Mouse (Mus musculus): Measurements from ENCODE around the gene Ribc2. TPM values are rescaled to one million over a fixed set of nuclear protein-coding genes. Genes with fewer than 3 reads are reported as not detected.

Gene Ribc2
- polyA plus RNA-seq, 1 experiment from 2014 or later, result not detected

- Histone ChIP-seq H3K4me2 (ENCODE audit: low read depth, low read length) (no peak overlapping the region), H3K9ac (replicated peaks) (no peak overlapping the region), H3K27me3 (ENCODE audit: insufficient read depth, low read length) (no peaks in the 10 kb centered on the region), H3K36me3 (replicated peaks; ENCODE audit: insufficient read depth, low read length) (no peaks in the 10 kb centered on the region), H3K9me3 (ENCODE audit: low read length) (no peaks in the 10 kb centered on the region), H3K27ac (ENCODE audit: low read depth) (no peak overlapping the region), H3K4me3 (ENCODE audit: low read depth, low read length) (no peak overlapping the region), H3K4me1 (ENCODE audit: insufficient read depth) (no peaks in the 10 kb centered on the region)
- WGBS (ENCODE audit: insufficient replicate concordance), result 61% methylated on average over 4 of the region's 4 CpGs
- ATAC-seq, result no peak
- TF ChIP-seq CTCF (IDR thresholded peaks at IDR 0.05; ENCODE audit: low read depth) (no peak), EP300 (IDR thresholded peaks at IDR 0.05; ENCODE audit: low read depth) (no peak)
- no peak for DNase-seq
Measured at GRCm38 (mm10) chr15:85156198-85156597, 24.3 kb downstream of the Ribc2 start.

GRCm38 (mm10) chr15:85161416-85161815, 29.5 kb downstream of the Ribc2 start:
- DNase-seq (no peak), ATAC-seq (no peak)
- no peak for TF ChIP-seq CTCF (IDR thresholded peaks at IDR 0.05; ENCODE audit: low read depth)
- TF ChIP-seq EP300 (IDR thresholded peaks at IDR 0.05; ENCODE audit: low read depth), result no peak
- Histone ChIP-seq H3K4me3 (ENCODE audit: low read depth, low read length) (no peak overlapping the region), H3K9me3 (ENCODE audit: low read length) (no peaks in the 10 kb centered on the region), H3K4me2 (ENCODE audit: low read depth, low read length) (no peak overlapping the region), H3K36me3 (replicated peaks; ENCODE audit: insufficient read depth, low read length) (no peaks in the 10 kb centered on the region), H3K27ac (ENCODE audit: low read depth) (no peak overlapping the region), H3K9ac (replicated peaks) (no peak overlapping the region), H3K27me3 (ENCODE audit: insufficient read depth, low read length) (no peaks in the 10 kb centered on the region), H3K4me1 (ENCODE audit: insufficient read depth) (no peaks in the 10 kb centered on the region)

GRCm38 (mm10) chr15:85162693-85163663, 31.1 kb downstream of the Ribc2 start:
- 45% methylated on average over 21 of the region's 21 CpGs for WGBS (ENCODE audit: insufficient replicate concordance)
- Histone ChIP-seq H3K9ac (replicated peaks) (no peak overlapping the region), H3K4me1 (ENCODE audit: insufficient read depth) (no peaks in the 10 kb centered on the region), H3K4me2 (ENCODE audit: low read depth, low read length) (no peak overlapping the region), H3K36me3 (replicated peaks; ENCODE audit: insufficient read depth, low read length) (no peaks in the 10 kb centered on the region), H3K9me3 (ENCODE audit: low read length) (no peaks in the 10 kb centered on the region), H3K27ac (ENCODE audit: low read depth) (no peak overlapping the region), H3K4me3 (ENCODE audit: low read depth, low read length) (no peak overlapping the region), H3K27me3 (ENCODE audit: insufficient read depth, low read length) (no peaks in the 10 kb centered on the region)
- DNase-seq, result no peak
- no peak for TF ChIP-seq EP300 (IDR thresholded peaks at IDR 0.05; ENCODE audit: low read depth)
- no peak for TF ChIP-seq CTCF (IDR thresholded peaks at IDR 0.05; ENCODE audit: low read depth)
- no peak for ATAC-seq

GRCm38 (mm10) chr15:85166433-85166933, 34.6 kb downstream of the Ribc2 start:
- no peaks in the 10 kb centered on the region for H3K4me1 ChIP-seq (ENCODE audit: insufficient read depth)
- WGBS (ENCODE audit: insufficient replicate concordance), result 53% methylated on average over 11 of the region's 11 CpGs

GRCm38 (mm10) chr15:85167086-85167679, 35.3 kb downstream of the Ribc2 start:
- H3K4me2 ChIP-seq (ENCODE audit: low read depth, low read length), result no peak overlapping the region
- no peak overlapping the region for H3K27ac ChIP-seq (ENCODE audit: low read depth)
- H3K4me1 ChIP-seq (ENCODE audit: insufficient read depth), result no peaks in the 10 kb centered on the region
- TF ChIP-seq CTCF (IDR thresholded peaks at IDR 0.05; ENCODE audit: low read depth) (no peak), EP300 (IDR thresholded peaks at IDR 0.05; ENCODE audit: low read depth) (no peak)
- DNase-seq (no peak), ATAC-seq (no peak)
- no peaks in the 10 kb centered on the region for H3K36me3 ChIP-seq (replicated peaks; ENCODE audit: insufficient read depth, low read length)
- no peak overlapping the region for H3K9ac ChIP-seq (replicated peaks)
- H3K9me3 ChIP-seq (ENCODE audit: low read length), result no peaks in the 10 kb centered on the region
- H3K27me3 ChIP-seq (ENCODE audit: insufficient read depth, low read length), result no peaks in the 10 kb centered on the region
- no peak overlapping the region for H3K4me3 ChIP-seq (ENCODE audit: low read depth, low read length)
- 58% methylated on average over 12 of the region's 12 CpGs for WGBS (ENCODE audit: insufficient replicate concordance)

More at GRCm38 (mm10) chr15:85166433-85166933, 34.6 kb downstream of the Ribc2 start:
- no peak for DNase-seq
- H3K4me3 ChIP-seq (ENCODE audit: low read depth, low read length), result no peak overlapping the region
- no peaks in the 10 kb centered on the region for H3K9me3 ChIP-seq (ENCODE audit: low read length)
- no peak overlapping the region for H3K27ac ChIP-seq (ENCODE audit: low read depth)
- TF ChIP-seq EP300 (IDR thresholded peaks at IDR 0.05; ENCODE audit: low read depth), result no peak
- no peak for TF ChIP-seq CTCF (IDR thresholded peaks at IDR 0.05; ENCODE audit: low read depth)
- no peak overlapping the region for H3K9ac ChIP-seq (replicated peaks)
- no peak overlapping the region for H3K4me2 ChIP-seq (ENCODE audit: low read depth, low read length)
- H3K27me3 ChIP-seq (ENCODE audit: insufficient read depth, low read length), result no peaks in the 10 kb centered on the region
- no peak for ATAC-seq
- no peaks in the 10 kb centered on the region for H3K36me3 ChIP-seq (replicated peaks; ENCODE audit: insufficient read depth, low read length)

- Histone ChIP-seq H3K27ac (ENCODE audit: low read depth) (no peak overlapping the region), H3K9me3 (ENCODE audit: low read length) (no peaks in the 10 kb centered on the region), H3K36me3 (replicated peaks; ENCODE audit: insufficient read depth, low read length) (no peaks in the 10 kb centered on the region), H3K4me1 (ENCODE audit: insufficient read depth) (no peaks in the 10 kb centered on the region), H3K4me3 (ENCODE audit: low read depth, low read length) (no peak overlapping the region), H3K27me3 (ENCODE audit: insufficient read depth, low read length) (no peaks in the 10 kb centered on the region), H3K9ac (replicated peaks) (no peak overlapping the region), H3K4me2 (ENCODE audit: low read depth, low read length) (no peak overlapping the region)
- 58% methylated on average over 2 of the region's 2 CpGs for WGBS (ENCODE audit: insufficient replicate concordance)
- TF ChIP-seq CTCF (IDR thresholded peaks at IDR 0.05; ENCODE audit: low read depth) (no peak), EP300 (IDR thresholded peaks at IDR 0.05; ENCODE audit: low read depth) (no peak)
- ATAC-seq (no peak), DNase-seq (no peak)
Measured at GRCm38 (mm10) chr15:85172054-85172453, 40.2 kb downstream of the Ribc2 start.

Data from liver, postnatal 0 days (tissue).